Mouse (Mus musculus) CH12.LX (cell line): ENCODE results near the gene Ggps1. TPM values are rescaled to one million over a fixed set of nuclear protein-coding genes. Genes with fewer than 3 reads are reported as not detected.
"Not testable (repeated sequence)": the region's sequence is repeated elsewhere in the genome, so short reads cannot be mapped to it uniquely, and the experiment has no call there.

Source experiments
- DNase-seq: peaks from one replicate; pipeline ENCODE4 v3.0.0-alpha.2; 2013; ENCODE audit errors: extremely low read depth
- H3K27ac ChIP-seq: 2 replicates; pipeline ENCODE4 v1.5.1; 2012; ENCODE audit warnings: low read depth, mild to moderate bottlenecking, control low read depth, moderate library complexity; ENCODE audit not compliant: insufficient read depth
- H3K27me3 ChIP-seq: replicated peaks from 2 replicates; pipeline ENCODE3; 2012; ENCODE audit warnings: inconsistent platforms
- H3K36me3 ChIP-seq, 2 experiments: replicated peaks in 1 of 2; 2 replicates each; pipeline versions ENCODE3 to v1.6.1; 2012; ENCODE audit warnings: inconsistent platforms in 1 of 2, low read length in 1 of 2, mild to moderate bottlenecking in 1 of 2, mixed read lengths in 1 of 2, moderate library complexity in 1 of 2; ENCODE audit not compliant: control insufficient read depth in 1 of 2, insufficient read depth in 1 of 2
- H3K4me1 ChIP-seq, 2 experiments: 2 replicates each; pipeline ENCODE4 v1.6.1; 2012; ENCODE audit warnings: inconsistent platforms in 1 of 2, moderate library complexity in 1 of 2; ENCODE audit not compliant: insufficient read depth in 2 of 2, control insufficient read depth in 1 of 2
- H3K4me2 ChIP-seq: 2 replicates; pipeline ENCODE4 v1.6.1; 2012; ENCODE audit warnings: low read depth, mild to moderate bottlenecking, control low read depth; ENCODE audit not compliant: poor library complexity, insufficient read depth, severe bottlenecking
- H3K4me3 ChIP-seq, 3 experiments: fragments of 150-350 bp in 1 of 3; sonication (generic) in 1 of 3; replicated peaks in 1 of 3; 2 replicates each; pipeline versions ENCODE3 to v1.5.1; 2011 to 2012; ENCODE audit warnings: low read depth in 2 of 3, low read length in 2 of 3, mild to moderate bottlenecking in 2 of 3, moderate library complexity in 2 of 3, control low read depth in 1 of 3, improper control_type of control experiment in 1 of 3, inconsistent platforms in 1 of 3, mixed read lengths in 1 of 3; ENCODE audit not compliant: poor library complexity in 1 of 3
- H3K79me2 ChIP-seq: replicated peaks from 2 replicates; pipeline ENCODE4 v1.6.1; 2012; ENCODE audit warnings: mild to moderate bottlenecking, moderate library complexity; ENCODE audit not compliant: control insufficient read depth, poor library complexity, insufficient read depth, severe bottlenecking; ENCODE audit errors: extremely low read depth
- H3K9ac ChIP-seq: 2 replicates; pipeline ENCODE4 v1.6.1; 2012; ENCODE audit warnings: low read depth, mild to moderate bottlenecking, control low read depth, moderate library complexity; ENCODE audit not compliant: insufficient read depth
- H3K9me3 ChIP-seq: replicated peaks from 2 replicates; pipeline ENCODE3; 2012; ENCODE audit warnings: low read length, inconsistent platforms, mixed read lengths
- BHLHE40 ChIP-seq: IDR thresholded peaks from 2 replicates; pipeline ENCODE4 v1.6.1; 2011; ENCODE audit warnings: mild to moderate bottlenecking, low read depth, low read length, improper control_type of control experiment
- CHD1 ChIP-seq: IDR thresholded peaks from 2 replicates; pipeline ENCODE4 v1.6.1; 2012; ENCODE audit warnings: low read depth, low read length, improper control_type of control experiment, inconsistent platforms
- CHD2 ChIP-seq: IDR thresholded peaks from 2 replicates; pipeline ENCODE4 v1.6.1; 2011; ENCODE audit warnings: low read length, improper control_type of control experiment
- CTCF ChIP-seq, 2 experiments: IDR thresholded peaks in 1 of 2; conservative IDR thresholded peaks in 1 of 2; 2 replicates each; pipeline ENCODE4 v1.5.1; 2011 to 2012; ENCODE audit warnings: low read depth in 2 of 2, low read length in 2 of 2, improper control_type of control experiment in 1 of 2, inconsistent platforms in 1 of 2, mild to moderate bottlenecking in 1 of 2, moderate library complexity in 1 of 2
- MAFK ChIP-seq: IDR thresholded peaks from 2 replicates; pipeline ENCODE4 v1.6.1; 2011; ENCODE audit warnings: low read length, improper control_type of control experiment; ENCODE audit not compliant: insufficient replicate concordance
- NELFE ChIP-seq: IDR thresholded peaks from 2 replicates; pipeline ENCODE4 v1.6.1; 2011; ENCODE audit warnings: low read depth, low read length, improper control_type of control experiment
- NRF1 ChIP-seq: IDR thresholded peaks from 2 replicates; pipeline ENCODE4 v1.6.1; 2014; ENCODE audit warnings: low read depth, mild to moderate bottlenecking, inconsistent platforms, low read length, improper control_type of control experiment, moderate library complexity
- USF2 ChIP-seq: conservative IDR thresholded peaks from 2 replicates; pipeline ENCODE4 v1.6.1; 2011; ENCODE audit warnings: low read depth, low read length, improper control_type of control experiment
- ZMIZ1 ChIP-seq: IDR thresholded peaks from 2 replicates; pipeline ENCODE4 v1.6.1; 2012; ENCODE audit warnings: low read depth, mild to moderate bottlenecking, inconsistent platforms, low read length, improper control_type of control experiment
- dilution Hi-C: fragments of 300-500 bp; cut with MboI; formaldehyde crosslinking; loops from 2 replicates; pipeline ENCODE4 v1.14.3; 2020; ENCODE audit warnings: low sequenced_read_pairs; ENCODE audit not compliant: extremely low pct_unique_long_range_greater_than_20kb, extremely low pct_ligation_motif_present
- in situ Hi-C: fragments of 300-500 bp; cut with MboI; formaldehyde crosslinking; loops from 3 replicates; pipeline ENCODE4 v1.14.3; 2019; ENCODE audit warnings: low sequenced_read_pairs, low pct_ligation_motif_present, low pct_unique_long_range_greater_than_20kb, mixed read lengths
- polyA plus RNA-seq: library from polyadenylated mRNA; unstranded; fragments of >175 nt; gene quantifications from 2 replicates; pipeline ENCODE4 v1.2.1, GENCODE M21; 2012; ENCODE audit warnings: low read depth; ENCODE audit not compliant: insufficient read length
- total RNA-seq, 2 experiments: library from RNA; depleted of rRNA; stranded (reverse); fragments of 300-350 nt in 1 of 2; fragments of >200 nt in 1 of 2; gene quantifications; 2 replicates each; pipeline ENCODE4 v1.2.3; 2012 to 2014

The Ggps1 gene
- total and polyA plus RNA-seq, 3 experiments: 21.6 to 48.7 (median 38.0) TPM

DNA sequence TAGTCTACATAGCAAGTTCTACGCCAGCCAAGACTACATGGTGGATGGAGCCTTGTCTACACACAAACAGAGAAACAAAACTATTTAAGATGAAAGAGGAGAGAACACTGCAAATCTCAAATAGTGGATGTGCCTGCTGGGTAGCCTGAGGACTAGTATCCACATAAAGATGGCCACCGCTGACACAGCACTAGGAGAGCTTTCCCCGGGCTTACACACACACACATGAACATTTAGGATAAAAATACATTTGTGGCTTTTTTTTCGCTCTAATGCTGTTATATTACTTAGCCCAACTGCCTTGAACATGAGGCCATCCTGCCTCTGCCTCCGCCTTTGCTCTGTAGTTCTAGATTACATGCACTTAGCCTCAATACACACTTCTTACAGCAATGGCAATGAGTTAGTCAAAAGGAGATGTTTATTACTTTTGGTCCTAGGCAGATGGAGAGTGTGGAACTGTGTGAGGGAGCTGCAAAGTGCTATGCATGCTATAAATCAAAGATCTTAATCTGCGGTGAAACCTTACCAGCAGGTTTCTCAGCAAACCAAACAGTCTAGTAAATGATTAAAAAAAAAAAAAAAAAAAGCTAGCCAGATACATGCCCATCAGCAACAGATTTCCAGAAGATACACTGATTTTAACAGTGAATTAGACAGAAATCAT, 37.0 kb downstream of the Ggps1 start:
- no peak for DNase-seq
- no peaks in the 10 kb centered on the region for H3K27me3 ChIP-seq
- peaks cover 25 to 48% of the 10 kb centered on the region in 2 experiments for H3K36me3 ChIP-seq
- dilution Hi-C loops: no loop called here
- no peak overlapping the region for H3K4me3 ChIP-seq
- H3K9ac ChIP-seq: no peak overlapping the region
- H3K4me2 ChIP-seq: no peak overlapping the region
- no peaks in the 10 kb centered on the region for H3K9me3 ChIP-seq
- no peaks in the 10 kb centered on the region for H3K4me1 ChIP-seq
- TF ChIP-seq BHLHE40 (no peak), CTCF (conservative IDR thresholded peaks at IDR 0.05 in 1 of 2, IDR thresholded peaks at IDR 0.05 in 1 of 2; ENCODE audit: low read depth in 2 of 2, low read length in 2 of 2) (no peak), NRF1 (no peak), MAFK (no peak), USF2 (no peak), CHD1 (no peak)
- TF ChIP-seq, all 38 proteins: peak for 0
- Histone ChIP-seq H3K27ac (no peak overlapping the region), H3K79me2 (peaks cover 10% of the 10 kb centered on the region; the same call in 1 of the 2 replicates)
- in situ Hi-C loops: no loop called here

DNA sequence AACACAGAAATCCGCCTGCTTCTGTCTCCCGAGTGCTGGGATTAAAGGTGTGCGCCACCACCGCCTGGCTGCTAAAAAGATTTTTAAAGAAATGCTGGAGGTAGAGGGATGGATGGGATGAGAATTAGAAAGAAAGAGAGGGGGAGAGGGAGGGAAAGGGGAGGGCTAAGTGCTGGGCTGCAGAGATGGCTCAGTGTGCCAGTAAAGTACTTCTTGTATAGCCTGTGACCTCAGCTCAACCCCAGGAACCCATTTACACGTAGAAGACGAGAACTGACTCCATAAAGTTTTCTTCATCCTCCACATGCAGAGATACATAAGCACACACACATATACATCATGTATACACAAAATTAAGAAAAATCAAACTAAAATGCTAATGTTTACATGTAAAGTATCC, 37.7 kb downstream of the Ggps1 start:
- Histone ChIP-seq H3K9me3 (no peaks in the 10 kb centered on the region), H3K4me3 (no peak overlapping the region)
- in situ Hi-C loops: no loop called here
- no peak for DNase-seq
- TF ChIP-seq NELFE: no peak
- TF ChIP-seq ZMIZ1: no peak
- TF ChIP-seq CHD2: no peak
- TF ChIP-seq, all 38 proteins: peak for 0
- Histone ChIP-seq H3K36me3 (peaks cover 25 to 45% of the 10 kb centered on the region in 2 experiments), H3K27ac (no peak overlapping the region), H3K4me1 (no peaks in the 10 kb centered on the region), H3K27me3 (no peaks in the 10 kb centered on the region), H3K9ac (no peak overlapping the region), H3K4me2 (no peak overlapping the region), H3K79me2 (peaks cover 5% of the 10 kb centered on the region; the same call in 1 of the 2 replicates)
- dilution Hi-C loops: no loop called here

DNA sequence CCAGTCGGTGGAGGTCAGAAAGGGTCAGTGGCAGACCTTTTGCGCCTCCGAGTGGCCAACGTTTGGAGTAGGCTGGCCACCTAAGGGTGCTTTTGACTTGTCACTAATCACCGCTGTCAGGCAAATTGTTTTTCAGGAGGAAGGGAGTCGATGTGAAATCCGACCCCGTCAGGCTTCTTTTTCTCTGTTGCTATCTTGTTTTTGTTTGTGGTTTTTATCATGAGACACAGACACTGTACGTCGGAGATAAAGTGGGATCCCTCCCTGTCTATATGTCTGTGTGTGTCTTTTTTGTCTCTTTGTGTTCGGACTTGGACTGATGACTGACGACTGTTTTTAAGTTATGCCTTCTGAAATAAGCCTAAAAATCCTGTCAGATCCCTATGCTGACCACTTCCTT, 41.9 kb downstream of the Ggps1 start:
- H3K9me3 ChIP-seq, in situ Hi-C loops, H3K79me2 ChIP-seq, H3K27me3 ChIP-seq, H3K9ac ChIP-seq, DNase-seq, H3K4me1 ChIP-seq, H3K4me3 ChIP-seq, H3K4me2 ChIP-seq, H3K27ac ChIP-seq, dilution Hi-C loops: not testable (repeated sequence)
- H3K36me3 ChIP-seq: peaks cover 28 to 42% of the 10 kb centered on the region in 2 experiments
